ENCODE assay signal across 19 mouse cellular contexts in the genomic region with DNA sequence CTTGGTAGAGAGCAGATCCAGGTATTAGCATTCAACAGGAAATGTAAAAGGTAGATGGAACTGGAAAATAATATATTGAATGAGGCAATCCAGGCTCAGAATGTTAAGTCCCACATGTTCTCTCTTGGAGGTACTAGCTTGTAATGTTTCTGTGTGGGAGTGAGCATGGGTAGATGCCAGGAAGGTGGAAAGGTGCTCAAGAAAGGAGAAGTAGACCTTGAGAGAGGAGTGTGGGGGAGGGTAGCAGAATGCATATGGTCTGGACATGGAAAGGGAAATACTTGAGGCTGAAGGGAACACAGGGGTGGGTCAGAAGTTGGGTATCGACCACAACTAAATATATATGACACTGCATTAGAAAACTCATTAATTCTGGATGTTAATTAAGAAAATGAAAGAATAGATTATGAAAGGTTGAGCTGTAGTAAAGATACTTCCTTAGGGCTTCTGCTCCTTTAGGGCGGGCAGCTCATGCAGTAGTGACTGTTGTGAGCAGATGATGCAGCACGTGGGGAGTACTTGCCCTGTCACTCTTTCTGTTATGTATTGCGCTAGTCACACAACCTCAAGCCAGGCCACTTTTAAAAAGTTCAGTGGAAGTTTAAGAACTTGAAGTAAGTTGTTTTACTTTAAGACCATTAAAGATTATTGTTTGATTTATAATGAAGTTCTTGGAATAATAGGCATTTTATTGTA. TPM values are rescaled to one million over a fixed set of nuclear protein-coding genes. Genes with fewer than 3 reads are reported as not detected.
DNase-seq lines count a peak whose midpoint lies in the region; ATAC-seq and TF ChIP-seq lines count a peak whose summit lies in the region.
"Had no signal": no experiment of that assay in that cellular context is flagged by ENCODE, and none has a peak within 500 bp of the region (broad histone marks: within the 10 kb centered on the region; RNA-seq: fewer than 3 reads in every experiment).

No protein-coding gene starts in this region.

- no peak for TF ChIP-seq CTCF in kidney, postnatal 0 days (IDR thresholded peaks at IDR 0.05; ENCODE audit: low read depth)

- no peak overlapping the region for H3K27ac ChIP-seq in kidney, postnatal 0 days
- no peak overlapping the region for H3K27ac ChIP-seq in kidney, embryonic 15.5 days
- H3K27ac ChIP-seq in midbrain, embryonic 14.5 days (replicated peaks; ENCODE audit: low read depth, low read length), result peak overlapping the region; percentile 20; the same call in 1 of the 2 replicates
- no peak overlapping the region for H3K27ac ChIP-seq in midbrain, embryonic 15.5 days
- H3K27ac ChIP-seq: heart, embryonic 15.5 days; hindbrain, postnatal 0 days; midbrain, embryonic 12.5 days had no signal

- H3K9ac ChIP-seq in kidney, postnatal 0 days (ENCODE audit: low read depth, low read length), result no peak overlapping the region
- H3K9ac ChIP-seq in kidney, embryonic 15.5 days, result no peak overlapping the region
- H3K9ac ChIP-seq in midbrain, embryonic 14.5 days (replicated peaks; ENCODE audit: low read length), result no peak overlapping the region
- H3K9ac ChIP-seq in midbrain, embryonic 15.5 days, result no peak overlapping the region
- H3K9ac ChIP-seq: heart, embryonic 15.5 days; midbrain, embryonic 12.5 days had no signal

- H3K4me2 ChIP-seq in kidney, postnatal 0 days (ENCODE audit: low read length), result no peak overlapping the region
- no peak overlapping the region for H3K4me2 ChIP-seq in kidney, embryonic 15.5 days
- no peak overlapping the region for H3K4me2 ChIP-seq in midbrain, embryonic 14.5 days (ENCODE audit: low read length)
- no peak overlapping the region for H3K4me2 ChIP-seq in midbrain, embryonic 15.5 days
- H3K4me2 ChIP-seq: heart, embryonic 15.5 days; midbrain, embryonic 12.5 days had no signal

- H3K36me3 ChIP-seq in kidney, postnatal 0 days (ENCODE audit: insufficient read depth, low read length), result no peaks in the 10 kb centered on the region
- no peaks in the 10 kb centered on the region for H3K36me3 ChIP-seq in kidney, embryonic 15.5 days
- no peaks in the 10 kb centered on the region for H3K36me3 ChIP-seq in midbrain, embryonic 14.5 days (ENCODE audit: control insufficient read depth, insufficient read depth, low read length)
- no peaks in the 10 kb centered on the region for H3K36me3 ChIP-seq in midbrain, embryonic 15.5 days (replicated peaks)
- H3K36me3 ChIP-seq: heart, embryonic 15.5 days; midbrain, embryonic 12.5 days had no signal

- peak; percentile 75 for DNase-seq in kidney, postnatal 0 days (ENCODE audit: low spot score)
- DNase-seq in midbrain, embryonic 14.5 days, result no peak
- peak; percentile 10 to 16 for DNase-seq in kidney, postnatal 4 days
- DNase-seq in layer of hippocampus, adult 8-10 months (ENCODE audit: low spot score in 2 of 2), result no peak
- no peak for DNase-seq in gastrocnemius, postnatal 10 days
- DNase-seq in right cerebral cortex, postnatal 36 days (ENCODE audit: low spot score in 2 of 2), result no peak
- DNase-seq: adrenal gland, adult 8-10 months; cerebellum, adult 11 months; cerebellum, postnatal 14 days; heart, adult 18-20 months; liver; thymus, adult 18-20 months had no signal

- H3K4me3 ChIP-seq in kidney, postnatal 0 days (replicated peaks; ENCODE audit: low read depth, low read length), result no peak overlapping the region
- no peak overlapping the region for H3K4me3 ChIP-seq in kidney, embryonic 15.5 days (replicated peaks)
- no peak overlapping the region for H3K4me3 ChIP-seq in midbrain, embryonic 14.5 days (replicated peaks; ENCODE audit: low read depth, low read length)
- H3K4me3 ChIP-seq in midbrain, embryonic 15.5 days, result no peak overlapping the region
- H3K4me3 ChIP-seq: erythroblast, embryonic 14.5 days; heart, embryonic 15.5 days; midbrain, embryonic 12.5 days had no signal

- 52% methylated on average over 4 of the region's 4 CpGs for WGBS in kidney, postnatal 0 days
- WGBS in kidney, embryonic 15.5 days, result 56% methylated on average over 4 of the region's 4 CpGs
- 62% methylated on average over 4 of the region's 4 CpGs for WGBS in midbrain, embryonic 14.5 days
- WGBS in midbrain, embryonic 15.5 days, result 56% methylated on average over 4 of the region's 4 CpGs

- no peaks in the 10 kb centered on the region for H3K27me3 ChIP-seq in kidney, postnatal 0 days (ENCODE audit: insufficient read depth, low read length)
- no peaks in the 10 kb centered on the region for H3K27me3 ChIP-seq in kidney, embryonic 15.5 days
- peaks cover 9% of the 10 kb centered on the region for H3K27me3 ChIP-seq in midbrain, embryonic 14.5 days (ENCODE audit: control insufficient read depth, insufficient read depth, low read length)
- H3K27me3 ChIP-seq in midbrain, embryonic 15.5 days (replicated peaks), result no peaks in the 10 kb centered on the region
- H3K27me3 ChIP-seq: heart, embryonic 15.5 days had no signal

- H3K9me3 ChIP-seq in kidney, postnatal 0 days (replicated peaks; ENCODE audit: low read length), result no peaks in the 10 kb centered on the region
- no peaks in the 10 kb centered on the region for H3K9me3 ChIP-seq in kidney, embryonic 15.5 days (replicated peaks)
- no peaks in the 10 kb centered on the region for H3K9me3 ChIP-seq in midbrain, embryonic 14.5 days (ENCODE audit: control insufficient read depth, low read length)
- no peaks in the 10 kb centered on the region for H3K9me3 ChIP-seq in midbrain, embryonic 15.5 days
- H3K9me3 ChIP-seq: heart, embryonic 15.5 days; midbrain, embryonic 12.5 days had no signal

- H3K4me1 ChIP-seq in kidney, postnatal 0 days (replicated peaks; ENCODE audit: insufficient read depth, low read length), result no peaks in the 10 kb centered on the region; the same call in 1 of the 2 replicates
- peaks cover 11% of the 10 kb centered on the region for H3K4me1 ChIP-seq in kidney, embryonic 15.5 days
- H3K4me1 ChIP-seq in midbrain, embryonic 14.5 days (ENCODE audit: control insufficient read depth, insufficient read depth, low read length), result no peaks in the 10 kb centered on the region
- no peaks in the 10 kb centered on the region for H3K4me1 ChIP-seq in midbrain, embryonic 15.5 days

- ATAC-seq in kidney, postnatal 0 days (replicated peaks; ENCODE audit: low FRiP score, low read depth), result no peak; the same call in 1 of the 2 replicates
- no peak for ATAC-seq in kidney, embryonic 15.5 days (replicated peaks; ENCODE audit: low FRiP score)
- no peak for ATAC-seq in midbrain, embryonic 14.5 days (ENCODE audit: low FRiP score, low TSS enrichment)
- ATAC-seq in midbrain, embryonic 15.5 days (replicated peaks), result no peak
- ATAC-seq: forebrain, embryonic 16.5 days; hindbrain, postnatal 0 days had no signal

RNA-seq across cellular contexts. Expression of a gene that starts 24.9 kb away (rescaled TPM):
- polyA plus RNA-seq in kidney, postnatal 0 days (2015; fragmentation: Nextera tagmentation; extraction: Ambion mirVana), result 37.5 and 40.1 TPM in 2 replicates
- polyA plus RNA-seq in kidney, embryonic 15.5 days (2015; fragmentation: Nextera tagmentation; extraction: Ambion mirVana), result 38.2 and 38.3 TPM in 2 replicates
- 38.3 and 39.8 TPM in 2 replicates for polyA plus RNA-seq in midbrain, embryonic 14.5 days (2014; fragmentation: Nextera tagmentation; extraction: Ambion mirVana)
- polyA plus RNA-seq in midbrain, embryonic 15.5 days (2015; fragmentation: Nextera tagmentation; extraction: Ambion mirVana), result 35.3 and 37.1 TPM in 2 replicates
- 10 to 100 TPM; 56.6 to 93.7 (median 75.1) TPM for total RNA-seq in layer of hippocampus, adult 8-10 months (2022)
- 10 to 100 TPM; 14.7 to 25.8 TPM for total RNA-seq in gastrocnemius, postnatal 10 days (2021)

Comparison
In these comparisons a context has a peak if more than half of its experiments do, and no peak if none do; other contexts are left out.
1. DNase-seq: peak in kidney, postnatal 0 days (single experiment) and kidney, postnatal 4 days (2 of 2); none in midbrain, embryonic 14.5 days (single experiment), layer of hippocampus, adult 8-10 months (0 of 2), gastrocnemius, postnatal 10 days (single experiment) and right cerebral cortex, postnatal 36 days (0 of 2).